Mouse (Mus musculus) lung, adult 2 months (tissue): ENCODE data around the gene Sf3b5. TPM values are rescaled to one million over a fixed set of nuclear protein-coding genes. Genes with fewer than 3 reads are reported as not detected.
A peak's percentile ranks its signal among the peaks of the same experiment; 100 is the strongest.

Experiments used
- DNase-seq: peaks from one replicate; pipeline ENCODE4 v3.0.0; 2022
- H3K4me1 ChIP-seq: fragments of 200-500 bp; 2 replicates; pipeline ENCODE4 v1.6.1; 2011; ENCODE audit warnings: low read length; ENCODE audit not compliant: control insufficient read depth, insufficient read depth
- H3K4me3 ChIP-seq: fragments of 200-500 bp; replicated peaks from 2 replicates; pipeline ENCODE3; 2011; ENCODE audit warnings: low read depth, mild to moderate bottlenecking, control low read depth, low read length; ENCODE audit errors: extremely low read depth
- CTCF ChIP-seq: fragments of 200-500 bp; IDR thresholded peaks from 2 replicates; pipeline ENCODE4 v1.5.1; 2011; ENCODE audit warnings: mild to moderate bottlenecking, low read length, control low read depth; ENCODE audit not compliant: insufficient read depth
- POLR2A ChIP-seq: fragments of 200-500 bp; IDR thresholded peaks from 2 replicates; pipeline ENCODE4 v1.6.1; 2011; ENCODE audit warnings: low read depth, mild to moderate bottlenecking, control low read depth, low read length, borderline replicate concordance; ENCODE audit errors: extremely low read depth
- WGBS: fragments of 180-500 bp; shearing (Covaris S2); methylation state at CpG from one replicate; pipeline ENCODE4 v1.1.7; 2018; 5-methylcytosine and 5-hydroxymethylcytosine counted together
- polyA plus RNA-seq: library from polyadenylated mRNA; depleted of rRNA; stranded (reverse); fragments of >200 nt; gene quantifications from 2 replicates; pipeline ENCODE4 v1.2.3, GENCODE M21; 2012

Gene Sf3b5
- polyA plus RNA-seq, 1 experiment, result 29.1 TPM

GRCm38 (mm10) chr10:12975957-12976356 lies 29.2 kb upstream of the Sf3b5 start:
- Histone ChIP-seq H3K4me3 (no peak overlapping the region), H3K4me1 (no peaks in the 10 kb centered on the region; the same call in 1 of the 2 replicates)
- no peak for DNase-seq
- WGBS, result 87% methylated on average over 7 of the region's 7 CpGs
- no peak for TF ChIP-seq CTCF
- TF ChIP-seq POLR2A, result no peak

- WGBS, result 79% methylated on average over 7 of the region's 7 CpGs
- Histone ChIP-seq H3K4me1 (no peaks in the 10 kb centered on the region; the same call in 1 of the 2 replicates), H3K4me3 (no peak overlapping the region)
- TF ChIP-seq POLR2A (no peak), CTCF (no peak)
- DNase-seq, result no peak
Measured at GRCm38 (mm10) chr10:12976552-12976951, 28.6 kb upstream of the Sf3b5 start.

- no peak for TF ChIP-seq CTCF
- TF ChIP-seq POLR2A, result no peak
- WGBS, result 65% methylated on average over 9 of the region's 9 CpGs
- no peaks in the 10 kb centered on the region; the same call in 1 of the 2 replicates for H3K4me1 ChIP-seq
- no peak overlapping the region for H3K4me3 ChIP-seq
- peak; percentile 34 for DNase-seq
Measured at GRCm38 (mm10) chr10:12977787-12978212, 27.3 kb upstream of the Sf3b5 start.

- Histone ChIP-seq H3K4me1 (no peaks in the 10 kb centered on the region; the same call in 1 of the 2 replicates), H3K4me3 (no peak overlapping the region)
- DNase-seq, result no peak
- no peak for TF ChIP-seq POLR2A
- TF ChIP-seq CTCF, result no peak
- WGBS, result 52% methylated on average over 7 of the region's 7 CpGs
Measured at GRCm38 (mm10) chr10:12981071-12981470, 24.1 kb upstream of the Sf3b5 start.

- H3K4me3 ChIP-seq, result no peak overlapping the region
- 74% methylated on average over 3 of the region's 3 CpGs for WGBS
- DNase-seq, result no peak
- TF ChIP-seq CTCF (no peak), POLR2A (no peak)
- H3K4me1 ChIP-seq, result no peaks in the 10 kb centered on the region; the same call in 1 of the 2 replicates
Measured at GRCm38 (mm10) chr10:12983516-12983915, 21.6 kb upstream of the Sf3b5 start.

- TF ChIP-seq POLR2A (no peak), CTCF (no peak)
- 69% methylated on average over 3 of the region's 3 CpGs for WGBS
- DNase-seq, result no peak
- no peak overlapping the region for H3K4me3 ChIP-seq
- H3K4me1 ChIP-seq, result no peaks in the 10 kb centered on the region; the same call in 1 of the 2 replicates
Measured at GRCm38 (mm10) chr10:12985028-12985427, 20.1 kb upstream of the Sf3b5 start.

GRCm38 (mm10) chr10:12986485-12986884 lies 18.7 kb upstream of the Sf3b5 start:
- H3K4me1 ChIP-seq, result no peaks in the 10 kb centered on the region
- TF ChIP-seq CTCF (no peak), POLR2A (no peak)
- no peak for DNase-seq
- WGBS, result 75% methylated on average over 5 of the region's 5 CpGs
- no peak overlapping the region for H3K4me3 ChIP-seq

- 40% methylated on average over 4 of the region's 4 CpGs for WGBS
- TF ChIP-seq CTCF (no peak), POLR2A (no peak)
- DNase-seq, result no peak
- H3K4me1 ChIP-seq, result no peaks in the 10 kb centered on the region
- H3K4me3 ChIP-seq, result no peak overlapping the region
Measured at GRCm38 (mm10) chr10:12986943-12987342, 18.2 kb upstream of the Sf3b5 start.

GRCm38 (mm10) chr10:12991953-12992352 lies 13.2 kb upstream of the Sf3b5 start:
- 83% methylated on average over 5 of the region's 5 CpGs for WGBS
- Histone ChIP-seq H3K4me1 (no peaks in the 10 kb centered on the region), H3K4me3 (no peak overlapping the region)
- TF ChIP-seq POLR2A (no peak), CTCF (no peak)
- no peak for DNase-seq

- TF ChIP-seq CTCF (no peak), POLR2A (no peak)
- no peak overlapping the region for H3K4me3 ChIP-seq
- no peak for DNase-seq
- H3K4me1 ChIP-seq, result no peaks in the 10 kb centered on the region
- WGBS, result 86% methylated on average over 25 of the region's 25 CpGs
Measured at GRCm38 (mm10) chr10:12993411-12994039, 11.6 kb upstream of the Sf3b5 start.
